Mouse (Mus musculus) T-cell, adult 2 months (primary cell): ENCODE measurements around the gene Phf11b.
"Not testable (repeated sequence)": the region's sequence is repeated elsewhere in the genome, so short reads cannot be mapped to it uniquely, and the experiment has no call there.

Experiments used
- DNase-seq: peaks from one replicate; pipeline ENCODE4 v3.0.0; 2022; ENCODE audit warnings: low spot score

Gene Phf11b

DNA sequence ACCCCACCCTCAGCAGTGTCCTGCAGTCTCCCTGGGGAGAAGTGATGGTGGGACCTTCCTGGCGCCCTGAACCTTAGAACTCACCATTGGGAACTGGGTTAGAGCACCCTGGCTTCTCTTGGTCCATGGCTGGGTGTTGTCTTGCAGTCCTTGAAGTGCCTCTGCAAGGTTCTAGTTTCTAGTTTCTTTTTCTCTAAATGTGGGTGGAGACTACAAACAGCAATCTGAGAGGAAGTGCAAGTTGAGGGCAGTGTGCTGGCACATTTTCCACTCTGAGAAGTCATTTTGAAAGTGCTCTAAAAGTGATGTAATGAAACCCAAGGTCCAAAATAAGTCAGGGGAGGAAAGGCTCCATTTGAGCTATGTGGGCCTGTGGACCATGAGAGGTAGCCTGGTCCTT lies at the start of gene Phf11b:
Gene Phf11b (minus strand): TSS at position 163 of the 400 bp plus-strand sequence.
- peak; percentile 53 for DNase-seq

DNA sequence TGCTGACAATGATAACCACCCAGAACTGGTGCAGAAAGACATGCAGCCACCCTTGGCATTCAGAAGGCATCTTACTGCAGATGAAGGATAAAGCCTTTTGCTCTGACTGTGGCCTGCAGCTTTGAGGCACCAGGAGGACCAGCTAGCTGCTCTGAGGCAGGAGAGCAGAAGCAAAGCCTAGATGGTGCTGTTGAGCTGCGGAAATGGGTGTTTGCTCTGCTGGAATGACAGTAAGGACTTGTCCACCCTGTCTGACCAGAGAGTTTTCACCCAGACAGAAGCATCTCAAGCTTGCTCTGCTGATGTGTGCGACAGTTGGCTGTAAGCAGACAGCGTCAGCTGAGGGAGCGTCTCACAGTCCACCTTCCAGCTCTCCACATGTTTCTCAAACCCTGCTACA lies 49.0 kb upstream of the Phf11b start:
- DNase-seq, result not testable (repeated sequence)

DNA sequence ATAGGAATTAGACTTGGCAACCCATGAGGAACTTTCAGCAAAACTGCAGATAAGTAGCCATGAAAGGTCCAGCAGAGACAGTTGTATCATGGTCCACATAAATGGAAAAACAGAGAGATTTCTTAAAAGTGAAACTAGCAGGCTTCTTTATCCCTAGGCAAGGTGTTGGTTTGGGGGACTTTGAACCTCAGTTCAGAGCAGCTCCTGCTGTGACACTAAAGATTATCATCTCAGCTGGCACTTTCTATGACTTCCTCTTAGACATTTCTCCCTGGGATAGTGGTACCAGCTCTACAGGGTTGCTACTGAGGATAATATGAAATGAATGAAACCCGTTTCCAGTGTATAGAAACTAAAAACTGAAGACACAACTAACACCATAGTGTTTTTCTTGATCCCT lies 48.4 kb upstream of the Phf11b start:
- DNase-seq, result no peak

DNA sequence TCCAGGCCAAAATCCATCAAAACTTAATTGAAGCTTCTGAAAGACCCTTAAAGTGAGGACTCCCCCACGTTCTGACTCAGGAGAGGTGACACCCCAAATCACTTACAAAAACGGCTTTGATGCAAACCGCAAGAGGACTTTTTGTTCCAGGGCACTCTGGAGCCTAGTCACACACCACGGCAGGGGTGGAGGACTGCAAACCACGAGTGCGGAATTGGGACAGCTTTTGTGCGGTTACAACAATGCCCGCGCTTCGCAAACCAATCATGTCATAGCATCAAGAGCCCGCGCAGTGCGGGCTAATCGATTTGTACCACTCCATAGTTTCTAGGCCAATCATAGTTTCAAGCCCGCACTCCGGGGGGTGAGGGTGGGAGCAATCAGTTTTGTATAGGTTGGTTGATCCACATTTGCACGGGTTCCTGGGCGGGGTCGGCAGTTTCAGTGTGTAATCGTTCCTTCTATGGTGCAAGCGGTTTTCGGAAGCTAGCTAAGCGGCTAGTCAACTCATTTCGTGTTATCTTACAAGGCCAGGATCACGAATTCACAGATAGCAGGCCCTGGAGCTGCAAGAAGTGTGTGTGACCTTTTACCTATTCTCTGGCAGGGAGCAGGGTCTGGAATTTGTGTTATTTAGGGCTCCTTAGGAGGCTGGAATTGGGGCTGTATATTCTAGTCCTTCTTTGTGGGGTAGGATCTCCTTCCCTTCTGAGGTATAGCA lies 29.4 kb upstream of the Phf11b start:
- DNase-seq, result no peak

DNA sequence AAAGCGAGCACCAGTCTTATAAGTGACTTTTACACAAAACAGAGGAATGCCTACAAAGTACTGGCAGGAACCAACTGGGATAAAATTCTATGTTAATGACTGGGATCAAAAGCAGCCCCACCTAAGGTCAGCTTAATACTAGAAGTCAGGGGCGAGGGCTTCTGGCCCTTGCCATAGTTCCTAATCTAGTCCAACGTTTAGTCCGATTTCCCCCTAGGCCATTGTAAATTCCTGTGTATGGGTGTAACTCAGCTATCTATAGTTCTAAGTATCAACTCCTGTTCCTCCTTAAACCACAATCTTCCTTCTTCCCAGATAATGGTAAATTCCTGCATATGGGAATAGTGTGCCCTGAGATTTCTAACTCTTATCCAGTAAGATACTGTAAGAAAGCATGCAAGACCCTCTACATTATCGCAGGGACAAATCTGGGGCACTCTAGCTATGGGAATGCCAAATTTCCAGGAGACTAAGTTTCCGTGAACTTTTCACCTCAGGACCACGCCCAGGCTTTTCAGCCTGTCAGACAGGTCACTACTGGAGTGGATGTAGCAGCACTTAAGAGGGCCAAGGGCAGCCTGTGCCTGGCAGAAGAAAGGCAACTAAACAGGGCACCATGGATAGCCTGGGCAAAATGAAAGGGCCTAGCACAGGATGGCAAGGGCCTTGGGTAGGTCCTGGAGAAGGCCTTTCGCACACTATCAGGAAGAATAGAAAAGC lies 25.4 kb upstream of the Phf11b start:
- DNase-seq, result no peak

DNA sequence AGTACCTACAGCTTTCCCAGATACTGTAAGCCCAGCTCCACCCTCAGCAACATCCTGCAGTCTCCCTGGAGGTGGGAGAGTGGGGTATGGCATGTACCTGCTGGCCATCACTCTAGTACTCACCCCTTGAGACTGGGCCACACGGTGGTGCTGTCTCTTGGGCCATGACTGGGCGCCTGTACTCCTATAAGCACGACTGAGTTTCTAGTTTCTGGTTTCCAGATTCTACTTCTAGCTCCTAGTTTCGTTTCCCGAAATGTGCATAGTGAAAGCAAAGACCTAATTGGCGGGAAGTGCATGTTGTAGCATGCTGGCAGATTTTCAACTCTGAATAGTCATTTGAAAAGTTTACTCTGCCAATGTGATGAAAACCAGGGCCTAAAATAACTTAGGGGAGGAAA lies 24.1 kb upstream of the Phf11b start, which contains the start of gene Phf11d:
Gene Phf11d (minus strand): TSS at position 227 of the 401 bp plus-strand sequence.
- DNase-seq, result no peak

DNA sequence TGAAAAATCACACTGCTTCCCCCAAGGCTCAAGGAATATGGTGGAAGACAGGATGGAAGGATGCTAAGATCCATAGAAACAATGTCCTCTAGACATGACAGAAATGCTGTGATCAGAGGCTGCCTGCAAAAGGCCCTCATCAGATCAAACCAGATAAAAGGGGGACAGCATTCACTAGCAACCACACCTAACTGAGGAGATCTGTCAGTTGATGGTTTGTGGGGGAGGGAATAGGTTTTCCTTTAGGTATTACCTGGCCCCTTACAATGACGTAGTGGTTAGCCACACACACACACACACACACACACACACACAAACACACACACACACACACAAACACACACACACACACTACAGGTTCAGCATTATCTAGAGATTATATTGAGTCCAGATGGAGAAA lies 1.6 kb downstream of the Phf11b start:
- peak; percentile 21 for DNase-seq

DNA sequence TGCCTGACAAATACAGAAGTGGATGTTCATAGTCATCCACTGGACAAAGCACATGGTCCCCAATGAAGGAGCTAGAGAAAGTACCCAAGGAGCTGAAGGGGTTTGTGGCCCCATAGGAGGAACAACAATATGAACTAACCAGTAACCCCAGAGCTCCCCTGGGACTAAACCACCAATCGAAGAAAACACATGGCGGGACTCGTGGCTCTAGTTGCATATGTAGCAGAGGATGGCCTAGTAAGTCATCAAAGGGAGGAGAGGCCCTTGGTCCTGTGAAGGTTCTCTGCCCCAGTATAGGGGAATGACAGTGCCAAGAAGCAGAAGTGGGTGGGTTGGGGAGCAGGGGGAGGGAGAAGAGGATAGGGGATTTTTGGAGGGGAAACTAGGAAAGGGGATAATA lies 5.1 kb downstream of the Phf11b start:
- not testable (repeated sequence) for DNase-seq

DNA sequence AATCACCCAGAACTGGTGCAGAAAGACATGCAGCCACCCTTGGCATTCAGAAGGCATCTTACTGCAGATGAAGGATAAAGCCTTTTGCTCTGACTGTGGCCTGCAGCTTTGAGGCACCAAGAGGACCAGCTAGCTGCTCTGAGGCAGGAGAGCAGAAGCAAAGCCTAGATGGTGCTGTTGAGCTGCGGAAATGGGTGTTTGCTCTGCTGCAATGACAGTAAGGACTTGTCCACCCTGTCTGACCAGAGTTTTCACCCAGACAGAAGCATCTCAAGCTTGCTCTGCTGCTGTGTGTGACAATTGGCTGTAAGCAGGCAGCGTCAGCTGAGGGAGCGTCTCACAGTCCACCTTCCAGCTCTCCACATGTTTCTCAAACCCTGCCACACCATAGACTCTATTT lies 10.7 kb downstream of the Phf11b start:
- DNase-seq, result not testable (repeated sequence)

DNA sequence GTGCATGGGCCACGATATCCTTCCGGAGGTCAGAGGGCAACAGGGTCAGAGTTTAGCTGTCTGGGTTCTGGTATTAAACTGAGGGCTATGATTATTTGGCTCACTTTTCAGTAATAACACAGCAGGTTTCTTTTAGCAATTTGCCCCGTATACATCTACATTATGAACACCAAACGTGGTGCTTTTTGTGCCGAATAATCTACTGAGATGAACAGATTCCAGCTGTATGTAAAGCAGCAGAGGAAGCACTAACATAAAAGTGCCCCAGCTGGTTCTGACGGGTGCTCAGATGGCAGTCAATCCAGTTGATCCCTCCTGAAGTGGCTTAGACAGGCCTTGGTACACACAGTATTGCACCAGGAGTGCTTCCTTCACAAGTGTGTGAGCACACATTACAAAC lies 21.2 kb downstream of the Phf11b start:
- DNase-seq, result not testable (repeated sequence)

DNA sequence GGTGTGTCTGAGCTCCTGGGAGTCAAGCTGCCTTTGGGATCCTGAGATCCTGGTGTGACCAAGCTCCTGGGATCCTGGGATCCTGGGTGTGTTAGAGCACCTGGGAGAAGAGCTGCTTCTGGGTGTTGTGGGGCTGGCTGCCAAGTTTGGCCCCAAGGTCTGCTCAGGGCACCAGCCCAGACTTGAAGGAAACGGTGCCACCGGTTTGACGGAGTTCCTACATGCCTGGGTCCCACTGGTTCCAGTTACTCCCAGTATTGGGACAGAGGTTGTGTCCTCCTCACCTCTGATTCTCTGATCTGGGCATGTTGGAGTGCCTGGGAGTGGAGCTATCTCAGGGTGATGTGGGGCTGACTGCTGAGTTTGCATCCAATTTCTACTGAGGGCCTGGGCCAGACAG lies 22.1 kb downstream of the Phf11b start:
- not testable (repeated sequence) for DNase-seq

DNA sequence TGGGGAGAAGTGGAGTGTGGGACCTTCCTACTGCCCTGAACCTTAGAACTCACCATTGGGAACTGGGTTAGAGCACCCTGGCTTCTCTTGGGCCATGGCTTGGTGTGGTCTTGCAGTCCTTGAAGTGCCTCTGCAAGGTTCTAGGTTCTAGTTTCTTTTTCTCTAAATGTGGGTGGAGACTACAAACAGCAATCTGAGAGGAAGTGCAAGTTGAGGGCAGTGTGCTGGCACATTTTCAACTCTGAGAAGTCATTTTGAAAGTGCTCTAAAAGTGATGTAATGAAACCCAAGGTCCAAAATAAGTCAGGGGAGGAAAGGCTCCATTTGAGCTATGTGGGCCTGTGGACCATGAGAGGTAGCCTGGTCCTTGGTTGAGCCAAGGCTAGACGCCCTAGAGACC lies 43.8 kb downstream of the Phf11b start, which contains the start of gene Phf11a:
Gene Phf11a (minus strand): TSS at position 132 of the 400 bp plus-strand sequence.
- DNase-seq, result peak; percentile 20

DNA sequence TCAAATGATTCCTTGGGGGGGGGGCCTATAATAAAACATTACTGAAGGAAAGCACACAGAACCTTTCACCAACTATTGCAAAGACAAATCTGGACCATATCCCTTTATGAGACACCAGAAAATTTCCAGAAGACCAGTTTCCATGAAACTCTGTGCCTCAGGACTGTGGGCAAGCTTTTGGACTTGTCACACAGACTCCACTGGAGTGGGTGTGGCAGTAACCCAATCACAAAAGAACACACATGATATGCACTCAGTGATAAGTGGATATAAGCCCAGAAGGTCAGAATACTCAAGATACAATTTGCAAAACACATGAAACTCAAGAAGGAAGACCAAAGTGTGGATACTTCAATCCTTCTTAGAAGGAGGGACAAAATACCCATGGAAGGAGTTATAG lies 49.4 kb downstream of the Phf11b start:
- DNase-seq, result not testable (repeated sequence)

DNA sequence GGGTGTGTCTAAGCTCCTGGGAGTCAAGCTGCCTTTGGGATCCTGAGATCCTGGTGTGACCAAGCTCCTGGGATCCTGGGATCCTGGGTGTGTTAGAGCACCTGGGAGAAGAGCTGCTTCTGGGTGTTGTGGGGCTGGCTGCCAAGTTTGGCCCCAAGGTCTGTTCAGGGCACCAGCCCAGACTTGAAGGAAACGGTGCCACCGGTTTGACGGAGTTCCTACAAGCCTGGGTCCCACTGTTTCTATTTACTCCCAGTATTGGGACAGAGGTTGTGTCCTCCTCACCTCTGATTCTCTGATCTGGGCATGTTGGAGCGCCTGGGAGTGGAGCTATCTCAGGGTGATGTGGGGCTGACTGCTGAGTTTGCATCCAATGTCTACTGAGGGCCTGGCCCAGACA lies 66.2 kb downstream of the Phf11b start:
- not testable (repeated sequence) for DNase-seq
